Mouse (Mus musculus) hindbrain, embryonic 11.5 days (tissue): ENCODE results near the gene Dag1. TPM values are rescaled to one million over a fixed set of nuclear protein-coding genes. Genes with fewer than 3 reads are reported as not detected.

ENCODE experiments used
- ATAC-seq: fragments of 200-750 bp; cut with Nextera tagmentation; 2 replicates; pipeline ENCODE4 v1.8.0; 2017; ENCODE audit warnings: mild to moderate bottlenecking, moderate TSS enrichment, moderate library complexity; ENCODE audit not compliant: low FRiP score
- DNase-seq: peaks from one replicate; pipeline ENCODE4 v3.0.0-alpha.2; 2015; ENCODE audit warnings: low spot score
- H3K27ac ChIP-seq: fragments of 300-500 bp; sonication (generic); 2 replicates; pipeline ENCODE4 v1.5.1; 2014; ENCODE audit warnings: mild to moderate bottlenecking, low read depth, low read length
- H3K27me3 ChIP-seq: fragments of 300-500 bp; sonication (generic); 2 replicates; pipeline ENCODE4 v1.6.1; 2014; ENCODE audit warnings: mild to moderate bottlenecking, low read length, moderate library complexity, mixed read lengths; ENCODE audit not compliant: control insufficient read depth, insufficient read depth
- H3K36me3 ChIP-seq: fragments of 300-500 bp; sonication (generic); 2 replicates; pipeline ENCODE4 v1.6.1; 2014; ENCODE audit warnings: mild to moderate bottlenecking, low read length, moderate library complexity, mixed read lengths; ENCODE audit not compliant: control insufficient read depth, insufficient read depth
- H3K4me1 ChIP-seq: fragments of 300-500 bp; sonication (generic); replicated peaks from 2 replicates; pipeline ENCODE4 v1.6.1; 2014; ENCODE audit warnings: low read length, mixed read lengths; ENCODE audit not compliant: control insufficient read depth, insufficient read depth
- H3K4me2 ChIP-seq: fragments of 300-500 bp; sonication (generic); replicated peaks from 2 replicates; pipeline ENCODE4 v1.6.1; 2014; ENCODE audit warnings: mild to moderate bottlenecking, low read depth, low read length
- H3K4me3 ChIP-seq: fragments of 300-500 bp; sonication (generic); 2 replicates; pipeline ENCODE4 v1.5.1; 2014; ENCODE audit warnings: low read depth, low read length
- H3K9ac ChIP-seq: fragments of 300-500 bp; sonication (generic); 2 replicates; pipeline ENCODE4 v1.6.1; 2014; ENCODE audit warnings: low read depth, low read length
- H3K9me3 ChIP-seq: fragments of 300-500 bp; sonication (generic); 2 replicates; pipeline ENCODE4 v1.6.1; 2016; ENCODE audit warnings: low read length; ENCODE audit not compliant: control insufficient read depth
- WGBS: fragments of 180-500 bp; shearing (Covaris S2); extraction: QIAGEN DNeasy Blood & Tissue Kit; methylation state at CpG from one replicate; pipeline ENCODE4 v1.1.7; 2014; 5-methylcytosine and 5-hydroxymethylcytosine counted together
- polyA plus RNA-seq: library from polyadenylated mRNA; unstranded; fragments of >200 nt; fragmentation: Nextera tagmentation; extraction: Ambion mirVana; gene quantifications from 2 replicates; pipeline ENCODE4 v1.2.1, GENCODE M21; 2014

The Dag1 gene
- polyA plus RNA-seq, 1 experiment from 2014 or later = 51.0 TPM

DNA sequence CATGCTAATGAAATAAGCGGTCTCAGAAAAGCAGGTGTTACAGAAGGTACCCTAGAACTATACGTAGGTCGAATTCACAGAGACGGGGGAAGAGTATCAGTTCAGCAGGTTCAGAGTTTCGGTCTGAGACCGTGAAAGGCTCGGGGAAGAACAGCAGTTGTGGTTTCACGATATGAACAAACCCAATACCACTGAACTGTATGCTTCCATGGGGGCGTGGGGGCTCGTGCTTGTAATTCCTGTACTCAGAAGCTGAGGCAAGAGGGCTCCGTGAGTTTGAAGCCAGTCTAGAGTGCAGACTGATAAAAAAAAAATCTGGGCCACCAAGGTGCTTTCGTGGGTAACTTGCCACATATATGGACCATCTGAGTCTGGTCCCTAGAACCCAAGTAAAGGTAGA is 108.9 kb downstream of the Dag1 start:
- Histone ChIP-seq H3K4me3 (no peak overlapping the region), H3K4me1 (no peaks in the 10 kb centered on the region), H3K36me3 (no peaks in the 10 kb centered on the region), H3K27me3 (no peaks in the 10 kb centered on the region), H3K27ac (no peak overlapping the region), H3K9me3 (no peaks in the 10 kb centered on the region), H3K9ac (no peak overlapping the region), H3K4me2 (no peak overlapping the region)
- WGBS = 92% methylated on average over 12 of the region's 12 CpGs
- DNase-seq (no peak), ATAC-seq (no peak)

Other genes starting within 250 kb of the Dag1 start
- 18.9 and 20.4 TPM in 2 replicates for gene Gmppb, start 214.7 kb downstream of the Dag1 start, polyA plus RNA-seq
- 1.6 and 1.8 TPM in 2 replicates for gene Amigo3, start 210.8 kb downstream of the Dag1 start, polyA plus RNA-seq
- gene Mst1, start 183.5 kb downstream of the Dag1 start, polyA plus RNA-seq = 0.25 TPM in 2 replicates
- gene Rnf123, start 180.6 kb downstream of the Dag1 start, polyA plus RNA-seq = 24.3 and 26.5 TPM in 2 replicates
- gene Apeh, start 169.4 kb downstream of the Dag1 start, polyA plus RNA-seq = 54.3 and 55.3 TPM in 2 replicates
- 3.9 and 4.4 TPM in 2 replicates for gene Bsn, start 73.6 kb downstream of the Dag1 start, polyA plus RNA-seq
- 64.5 and 66.4 TPM in 2 replicates for gene Nicn1, start 26.5 kb upstream of the Dag1 start, polyA plus RNA-seq
- 20.5 and 23.8 TPM in 2 replicates for gene Amt, start 32.9 kb upstream of the Dag1 start, polyA plus RNA-seq
- gene Rhoa, start 42.2 kb upstream of the Dag1 start, polyA plus RNA-seq = 270 and 295 TPM in 2 replicates
- 31.0 and 35.0 TPM in 2 replicates for gene Tcta, start 42.2 kb upstream of the Dag1 start, polyA plus RNA-seq
- gene Gpx1, start 74.9 kb upstream of the Dag1 start, polyA plus RNA-seq = 821 and 840 TPM in 2 replicates
- 131 and 143 TPM in 2 replicates for gene Usp4, start 83.9 kb upstream of the Dag1 start, polyA plus RNA-seq
- gene 1700102P08Rik, start 128.8 kb upstream of the Dag1 start, polyA plus RNA-seq = 1.0 and 1.8 TPM in 2 replicates
- gene Ccdc36, start 164.5 kb upstream of the Dag1 start, polyA plus RNA-seq = 1.3 and 1.6 TPM in 2 replicates
- not detected in 2 replicates for gene BC048562, start 172.5 kb upstream of the Dag1 start, polyA plus RNA-seq
- 44.1 TPM in 2 replicates for gene Ccdc71, start 196.6 kb upstream of the Dag1 start, polyA plus RNA-seq
- gene Klhdc8b, start 197.6 kb upstream of the Dag1 start, polyA plus RNA-seq = 23.8 and 28.8 TPM in 2 replicates
- gene Lamb2, start 215.8 kb upstream of the Dag1 start, polyA plus RNA-seq = 11.3 and 13.4 TPM in 2 replicates
- gene Usp19, start 226.6 kb upstream of the Dag1 start, polyA plus RNA-seq = 58.9 and 60.4 TPM in 2 replicates
- gene Qars, start 243.7 kb upstream of the Dag1 start, polyA plus RNA-seq = 98.1 and 101 TPM in 2 replicates